Mouse (Mus musculus) heart, postnatal 4 days (tissue): ENCODE measurements at regions not wholly inside any gene's neighbourhood (a gene's known extent, or its start where the extent isn't known, plus 50 kb on each side); places are given as distances from the start of the nearest gene placed in this dataset.
A peak's percentile ranks its signal among the peaks of the same experiment; 100 is the strongest.

Experiments
- DNase-seq: peaks from one replicate; pipeline ENCODE4 v3.0.0; 2021

DNA sequence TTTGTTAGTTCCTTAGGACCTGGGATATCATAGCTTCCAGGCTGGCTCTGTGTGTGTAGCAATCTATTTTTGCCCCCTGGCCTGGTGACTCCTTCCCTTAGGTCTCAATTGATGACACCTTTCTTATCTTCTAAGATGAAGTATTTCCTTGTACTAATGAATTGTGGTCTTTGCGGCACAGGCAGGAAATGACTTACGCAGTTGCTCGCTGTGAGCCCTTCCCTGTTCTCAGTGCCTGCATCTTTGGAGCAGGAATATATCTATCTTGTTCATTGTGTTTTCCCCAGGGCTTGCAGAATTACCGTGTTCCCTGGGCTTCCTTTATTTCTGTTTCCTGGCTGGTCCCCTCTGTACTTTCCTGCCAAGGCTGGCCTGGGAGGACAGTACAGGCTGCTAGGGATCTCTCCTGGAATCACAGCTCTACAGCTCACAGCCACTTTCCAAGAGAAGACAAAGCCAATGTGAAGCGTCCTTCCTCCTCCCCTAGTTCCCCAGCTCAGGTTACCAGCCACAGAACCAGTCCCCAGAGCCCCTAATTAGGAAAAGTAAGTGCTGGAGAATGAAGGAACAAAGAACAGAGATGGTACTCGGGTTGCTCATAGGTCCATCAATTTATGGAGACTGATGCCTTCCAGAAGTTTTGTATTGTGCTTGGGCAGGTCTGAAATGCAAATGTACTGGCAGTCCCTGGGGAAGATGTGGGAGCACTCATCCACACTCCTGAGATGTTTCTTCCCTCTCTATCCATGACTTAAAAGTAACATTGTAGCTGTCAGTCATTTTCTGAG, 119.2 kb upstream of the Eef2kmt start:
- no peak for DNase-seq

DNA sequence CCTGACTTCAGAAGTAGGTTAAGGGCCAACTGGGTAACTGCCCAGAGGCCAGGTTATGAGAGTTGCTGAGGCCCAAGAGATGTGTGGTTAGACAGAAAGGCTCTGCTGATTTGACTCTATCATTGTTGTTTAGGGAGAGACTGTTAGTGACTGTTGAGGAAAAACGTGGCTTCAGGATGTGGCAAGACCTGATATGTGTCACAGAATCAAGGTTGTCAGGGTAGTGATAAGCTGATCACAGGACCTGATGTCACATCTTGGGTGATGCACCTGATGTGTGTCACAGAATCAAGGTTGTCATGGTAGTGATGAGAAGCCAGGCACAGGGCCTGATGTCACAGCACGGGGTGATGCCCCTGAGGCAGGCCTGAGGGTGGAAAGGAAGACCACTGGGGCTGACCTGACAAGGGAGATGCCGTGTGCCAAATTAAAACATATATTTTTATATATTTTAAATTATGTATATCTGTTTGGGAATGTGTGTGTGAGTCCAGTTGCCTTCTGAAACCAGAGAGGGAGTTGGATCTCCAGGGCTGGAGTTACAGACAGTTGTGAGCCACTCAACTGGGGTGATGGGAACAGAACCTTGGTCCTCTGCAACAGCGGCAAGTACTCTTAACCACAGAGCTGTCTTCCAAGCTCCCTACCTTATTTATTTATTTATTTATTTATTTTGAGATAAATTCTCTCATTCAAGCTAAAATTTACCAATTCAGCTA, 115.6 kb upstream of the Eef2kmt start:
- no peak for DNase-seq

DNA sequence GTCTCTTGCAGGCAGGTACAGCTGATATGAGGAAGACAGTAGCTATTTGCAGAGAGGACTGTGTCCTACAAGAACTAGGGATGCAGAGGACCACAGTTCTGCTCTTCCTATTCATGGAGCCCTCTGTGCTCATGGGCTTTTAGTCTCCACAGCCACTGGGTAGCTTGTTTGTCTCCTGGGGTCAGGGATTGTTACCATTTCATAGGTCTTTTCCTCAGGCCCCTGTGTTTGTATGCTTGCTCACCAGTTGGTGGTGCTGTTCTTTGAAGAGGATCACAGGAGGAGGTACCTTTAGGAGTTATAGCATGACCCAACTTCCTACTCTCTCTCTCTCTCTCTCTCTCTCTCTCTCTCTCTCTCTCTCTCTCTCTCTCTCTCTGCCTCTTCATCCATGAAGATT, 114.7 kb upstream of the Eef2kmt start:
- no peak for DNase-seq

- no peak for DNase-seq
Observed at GRCm38 (mm10) chr16:5368897-5369558, 113.2 kb upstream of the Eef2kmt start.

- DNase-seq = no peak
Observed at GRCm38 (mm10) chr16:5368357-5368756, 112.6 kb upstream of the Eef2kmt start.

DNA sequence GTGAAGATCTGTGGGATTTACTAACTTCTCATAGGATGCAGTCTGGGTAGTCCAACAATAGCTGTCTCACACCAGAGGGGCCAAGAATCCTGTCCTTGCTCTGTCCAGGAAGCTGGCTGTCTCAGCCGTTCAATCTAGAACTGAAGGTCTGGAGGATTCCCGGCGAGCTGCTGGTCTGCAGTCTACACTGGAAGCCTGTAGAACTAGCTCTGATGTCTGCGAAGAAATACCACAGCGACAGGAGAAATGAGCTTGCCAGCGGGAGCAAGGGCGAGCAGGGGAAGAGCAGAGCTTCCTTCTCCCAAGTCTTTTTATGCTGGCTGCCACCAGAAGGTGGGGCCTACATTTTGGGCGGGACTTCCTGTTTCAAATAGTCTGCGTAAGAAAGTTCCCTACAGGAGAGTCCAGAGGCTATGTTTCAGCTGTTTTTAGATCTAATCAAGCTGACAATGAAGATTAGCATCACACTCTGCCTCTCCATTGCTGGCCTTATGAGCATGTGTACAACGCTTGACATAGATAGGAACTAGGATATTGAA, 111.9 kb upstream of the Eef2kmt start:
- no peak for DNase-seq

- no peak for DNase-seq
Observed at GRCm38 (mm10) chr16:5366021-5366420, 110.2 kb upstream of the Eef2kmt start.

- no peak for DNase-seq
Observed at GRCm38 (mm10) chr16:5363007-5363570, 107.3 kb upstream of the Eef2kmt start.

- DNase-seq = no peak
Observed at GRCm38 (mm10) chr16:5359193-5359592, 103.4 kb upstream of the Eef2kmt start.

DNA sequence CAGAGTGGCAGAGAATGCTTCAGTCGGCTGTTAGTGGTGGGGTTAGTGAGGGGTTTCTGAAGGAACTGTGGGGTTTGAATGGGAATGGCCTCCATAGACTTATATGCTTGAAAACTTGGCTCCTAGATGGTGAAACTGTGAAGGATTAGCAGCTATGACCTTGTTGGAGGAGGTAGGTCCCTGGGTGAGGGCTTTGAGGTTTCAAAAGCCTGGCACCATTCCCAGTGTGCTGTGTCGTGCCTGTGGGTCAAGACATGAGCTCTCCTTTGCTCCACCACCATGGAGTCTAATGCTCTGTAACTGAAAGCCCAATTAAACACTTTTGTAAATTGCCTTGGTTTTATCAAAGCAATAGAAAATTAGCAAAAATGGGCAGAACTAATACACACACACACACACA, 98.1 kb upstream of the Eef2kmt start:
- no peak for DNase-seq

GRCm38 (mm10) chr16:5351890-5352571, 96.2 kb upstream of the Eef2kmt start:
- DNase-seq = peak; percentile 14

- no peak for DNase-seq
Observed at GRCm38 (mm10) chr16:5347151-5347550, 91.4 kb upstream of the Eef2kmt start.

GRCm38 (mm10) chr16:5342326-5342725, 86.5 kb upstream of the Eef2kmt start:
- DNase-seq = no peak

GRCm38 (mm10) chr16:5316271-5316670, 60.5 kb upstream of the Eef2kmt start:
- DNase-seq = no peak

DNA sequence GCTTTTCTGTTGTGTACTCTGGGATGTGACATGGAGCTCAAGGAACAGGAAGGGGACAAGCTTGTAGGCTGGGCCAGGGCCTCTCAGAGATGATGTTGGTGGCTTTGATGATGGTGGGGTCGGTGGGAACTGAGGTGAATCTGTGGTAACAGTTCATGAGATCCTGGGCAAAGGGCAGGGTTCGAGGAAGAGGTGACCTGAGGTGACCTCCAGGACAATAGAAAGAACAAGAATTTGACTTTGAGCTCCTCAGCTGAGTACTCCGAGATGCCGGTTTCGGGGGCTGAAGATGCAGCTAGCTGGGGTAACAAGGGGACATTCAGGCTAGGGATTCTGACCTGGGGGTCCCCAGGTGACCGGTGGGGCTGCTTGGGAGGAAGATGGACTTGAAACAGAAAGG, 57.5 kb upstream of the Eef2kmt start:
- no peak for DNase-seq

DNA sequence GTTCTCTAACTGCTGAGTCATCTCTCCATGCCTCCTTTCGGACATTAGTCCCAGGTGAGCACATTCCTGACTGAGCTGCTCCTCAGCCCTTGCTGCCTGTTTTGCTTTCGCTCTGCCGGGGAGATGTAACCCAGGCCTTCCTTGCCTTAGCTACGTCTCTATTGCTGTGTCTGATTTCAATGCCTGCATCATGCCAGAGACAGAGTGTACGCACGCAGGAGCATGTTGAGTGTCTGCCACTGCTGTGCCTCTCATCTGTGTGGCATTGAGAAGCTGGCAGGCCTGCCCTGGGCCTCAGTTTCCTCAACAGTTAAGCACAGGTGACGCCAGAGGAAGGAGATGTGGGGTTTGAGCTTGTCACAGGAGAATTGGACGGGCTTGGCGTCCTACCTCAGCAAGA, 55.7 kb upstream of the Eef2kmt start:
- no peak for DNase-seq

- DNase-seq = no peak
Observed at GRCm38 (mm10) chr16:5310736-5311135, 55.0 kb upstream of the Eef2kmt start.

GRCm38 (mm10) chr16:5307761-5308160, 52.0 kb upstream of the Eef2kmt start:
- no peak for DNase-seq

DNA sequence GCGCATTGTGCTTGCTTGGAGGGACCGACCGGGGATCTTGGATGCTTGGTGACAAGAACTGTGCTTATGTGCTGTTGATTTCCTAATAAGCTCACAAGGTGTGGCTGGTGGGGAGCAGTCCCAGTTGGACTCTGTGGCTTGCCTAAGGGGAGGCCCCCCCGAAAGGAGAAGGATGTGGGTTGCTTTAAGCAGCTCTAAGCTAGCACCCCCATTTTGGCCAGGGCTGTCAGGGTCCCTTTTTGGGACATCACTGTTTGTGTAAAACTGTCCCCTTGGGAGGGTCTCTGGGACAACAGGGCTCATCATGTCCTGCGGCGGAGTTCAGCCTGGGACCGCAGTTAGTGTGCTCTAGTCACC, 51.4 kb upstream of the Eef2kmt start:
- DNase-seq = no peak

DNA sequence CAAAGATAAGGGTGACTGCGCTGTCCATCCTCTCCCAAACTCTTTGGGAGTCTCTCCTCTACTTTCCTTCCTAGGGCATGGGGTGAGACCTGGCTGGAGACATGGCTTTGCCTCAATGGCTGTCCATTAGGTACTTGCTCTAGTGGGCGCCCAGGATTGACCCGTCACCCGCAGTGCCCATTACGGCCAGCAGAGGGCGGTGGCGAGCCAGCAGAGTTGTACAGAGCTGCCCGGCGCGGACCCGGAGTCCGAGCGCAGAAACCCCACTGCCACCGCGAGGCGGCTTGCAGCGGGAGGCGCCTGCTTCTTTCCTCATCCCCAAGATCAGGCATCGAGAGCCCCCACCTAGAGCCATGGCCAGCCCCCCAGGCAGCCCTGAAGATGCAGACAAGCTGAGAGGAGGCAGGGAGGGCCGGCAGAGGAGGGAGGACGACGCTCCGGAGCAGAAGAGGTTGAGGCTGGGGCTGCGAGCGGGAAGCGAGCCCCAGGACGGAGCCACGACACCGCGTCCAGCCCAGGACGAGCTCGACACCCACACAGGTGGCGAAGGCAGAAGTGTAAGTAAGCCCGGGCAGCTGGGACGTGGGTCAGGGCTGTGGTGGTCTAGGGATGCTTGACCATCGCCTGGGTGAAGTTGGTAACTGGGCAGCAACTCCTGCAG, 50.9 kb upstream of the Eef2kmt start:
- DNase-seq = peak; percentile 96
